21 mouse cellular contexts compared by ENCODE assay signal in genomic region chr2:91638931-91639330, GRCm38 (mm10). TPM values are rescaled to one million over a fixed set of nuclear protein-coding genes. Genes with fewer than 3 reads are reported as not detected.
"Had no signal": no experiment of that assay in that cellular context is flagged by ENCODE, and none has a peak within 500 bp of the region (broad histone marks: within the 10 kb centered on the region; RNA-seq: fewer than 3 reads in every experiment).

No protein-coding gene starts in this region.

- H3K27ac ChIP-seq: kidney, postnatal 0 days; left cerebral cortex, adult 2 months; limb, embryonic 12.5 days; limb, embryonic 15.5 days; liver, embryonic 15.5 days; midbrain, embryonic 12.5 days had no signal

- H3K27me3 ChIP-seq: limb, embryonic 12.5 days; limb, embryonic 15.5 days; liver, embryonic 15.5 days; midbrain, embryonic 12.5 days had no signal

- H3K4me3 ChIP-seq: left cerebral cortex, adult 2 months; limb, embryonic 12.5 days; limb, embryonic 15.5 days; liver, embryonic 15.5 days; midbrain, embryonic 12.5 days; myocyte had no signal

- ATAC-seq: inflammation-experienced regulatory T-cells, adult 6 months; intestine, embryonic 16.5 days; midbrain, embryonic 16.5 days had no signal

- H3K9me3 ChIP-seq: limb, embryonic 12.5 days; limb, embryonic 15.5 days; liver, embryonic 15.5 days; midbrain, embryonic 12.5 days had no signal

- DNase-seq: kidney, adult 18-20 months; kidney, adult 9 months; kidney, postnatal 25 days; layer of hippocampus, postnatal 36 days; lung, adult 2 months; lung, postnatal 14 days; lung, postnatal 4 days had no signal

- H3K4me1 ChIP-seq: limb, embryonic 12.5 days; limb, embryonic 15.5 days; midbrain, embryonic 12.5 days had no signal

- H3K4me2 ChIP-seq: limb, embryonic 12.5 days; limb, embryonic 15.5 days; liver, embryonic 11.5 days; liver, embryonic 15.5 days; midbrain, embryonic 12.5 days had no signal

- H3K9ac ChIP-seq: limb, embryonic 12.5 days; limb, embryonic 15.5 days; liver, embryonic 15.5 days; midbrain, embryonic 12.5 days had no signal

RNA-seq across cellular contexts. Expression of gene F2, which starts 2.7 kb away (rescaled TPM):
- total RNA-seq: left cerebral cortex, postnatal 36 days; megakaryocyte progenitor cell, adult 5-6 weeks; monocyte, adult 5-6 weeks had no signal
- polyA plus RNA-seq: midbrain, embryonic 12.5 days had no signal
